Mouse (Mus musculus) frontal cortex, postnatal 36 days (tissue): Measurements from ENCODE around the gene Cdk10.
"Not testable (repeated sequence)": the region's sequence is repeated elsewhere in the genome, so short reads cannot be mapped to it uniquely, and the experiment has no call there.

Source experiments
- DNase-seq, 2 experiments: peaks; one replicate each; pipeline ENCODE4 v3.0.0; 2022; ENCODE audit warnings: low spot score in 2 of 2

Gene Cdk10

DNA sequence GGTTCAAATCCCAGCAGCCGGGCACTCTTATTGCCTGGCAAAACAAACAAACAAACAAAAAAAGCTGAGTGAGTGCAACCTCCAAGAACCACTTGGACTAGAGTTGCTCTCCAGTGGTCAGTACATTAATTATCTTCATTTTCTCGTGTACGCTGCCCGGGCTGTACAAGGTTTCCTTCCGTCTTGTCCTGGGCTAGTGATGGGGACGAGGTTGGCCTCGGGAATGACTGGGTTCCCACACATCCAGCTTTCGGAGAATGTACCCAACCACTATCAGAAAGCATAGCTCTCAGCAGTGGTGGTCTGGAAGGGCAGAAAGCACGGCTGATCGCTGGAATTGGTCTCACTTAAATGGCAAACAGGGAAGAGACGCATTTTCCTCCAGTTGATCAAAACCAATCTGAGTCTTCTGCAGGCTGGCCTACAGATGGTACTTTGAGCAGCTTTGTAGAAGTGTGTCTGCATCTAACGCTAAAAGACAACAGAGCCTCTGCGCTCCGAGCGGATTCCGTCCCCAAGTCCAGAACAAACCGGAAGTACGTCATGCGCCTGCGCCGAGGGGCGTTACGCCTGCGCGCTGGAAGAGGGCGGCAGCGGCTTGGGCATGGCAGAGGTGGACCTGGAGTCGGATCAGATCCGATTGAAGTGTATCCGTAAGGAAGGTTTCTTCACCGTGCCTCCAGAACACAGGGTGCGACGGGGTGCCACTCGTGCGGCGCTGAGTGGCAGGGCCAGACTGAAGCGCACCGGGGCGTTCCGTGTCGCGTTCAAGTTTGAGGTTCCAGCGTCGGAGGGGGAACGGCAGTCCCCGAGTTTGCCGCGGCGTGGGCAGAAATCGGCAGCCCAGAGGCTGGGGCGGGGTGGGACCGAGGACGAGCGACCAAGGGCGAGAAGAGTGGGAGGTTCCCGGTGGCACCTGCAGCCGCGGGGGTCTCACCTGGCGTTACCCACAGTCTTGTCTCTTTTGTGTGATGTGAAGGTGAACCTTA is at the start of gene Cdk10:
TSS of gene Cdk10 (plus strand) at position 565 of the 989 bp plus-strand sequence.
- peak; percentile 96 to 97 for DNase-seq

DNA sequence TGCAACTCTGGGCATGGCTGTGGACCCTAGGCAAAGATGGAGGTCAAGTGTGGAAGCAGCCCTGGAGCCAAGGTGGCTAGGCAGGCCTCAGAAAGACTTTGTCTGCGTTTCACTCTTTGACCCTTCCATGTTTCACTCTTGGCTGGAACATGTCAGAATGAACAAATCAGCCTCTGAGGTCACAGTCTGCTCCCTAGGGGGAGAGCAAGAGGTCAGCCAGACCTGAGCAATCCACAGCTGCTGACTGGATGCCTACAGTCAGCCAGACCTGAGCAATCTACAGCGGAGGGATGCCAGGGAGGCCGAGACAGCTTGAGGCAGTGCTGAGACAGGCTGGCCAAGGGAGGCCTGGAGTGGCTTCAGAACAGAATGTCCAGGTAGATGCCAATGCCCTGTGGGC is 43.3 kb upstream of the Cdk10 start:
- DNase-seq: no peak

DNA sequence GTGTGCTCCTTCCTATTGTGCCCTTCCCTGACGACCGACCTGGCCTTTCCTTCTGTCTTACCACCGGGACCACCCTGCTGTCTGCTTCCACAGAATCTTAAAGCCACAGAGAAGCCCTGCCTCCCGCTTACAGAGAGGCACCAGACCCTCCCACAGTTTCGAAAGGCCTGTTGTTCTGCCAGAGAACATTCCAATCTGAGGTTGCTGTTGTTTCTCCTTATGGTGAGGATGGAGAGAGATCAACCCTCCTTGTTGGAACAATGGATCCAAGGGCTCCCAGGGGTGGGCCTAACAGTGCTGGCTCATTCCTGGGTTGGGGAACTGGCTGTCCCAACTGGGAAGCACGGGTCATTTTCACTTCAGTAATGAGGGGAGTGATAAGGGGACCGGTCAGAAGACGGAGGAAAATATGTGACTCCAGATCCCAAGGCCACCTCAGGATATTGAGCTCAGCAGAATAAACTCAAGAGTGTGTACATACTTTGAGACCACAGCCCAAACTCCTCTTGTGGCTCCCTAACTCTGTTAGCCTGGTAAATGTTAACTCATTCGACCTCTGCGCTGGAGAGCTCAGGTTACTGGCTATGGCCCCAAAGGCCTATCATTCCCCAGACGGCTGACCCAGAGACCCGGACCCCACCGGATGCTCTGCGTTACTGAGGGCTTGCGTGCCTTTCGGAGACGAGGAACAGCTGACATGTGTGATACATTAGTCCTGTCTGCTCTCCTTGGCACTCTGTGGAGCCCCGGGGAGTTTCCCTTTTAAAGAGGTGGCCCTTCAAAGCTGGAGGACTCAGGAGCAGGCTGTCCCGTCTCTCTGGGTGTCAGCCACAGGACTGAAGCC is 38.9 kb upstream of the Cdk10 start, which contains the start of gene Dpep1:
TSS of gene Dpep1 (plus strand) at position 677 of the 844 bp plus-strand sequence.
- DNase-seq: no peak

DNA sequence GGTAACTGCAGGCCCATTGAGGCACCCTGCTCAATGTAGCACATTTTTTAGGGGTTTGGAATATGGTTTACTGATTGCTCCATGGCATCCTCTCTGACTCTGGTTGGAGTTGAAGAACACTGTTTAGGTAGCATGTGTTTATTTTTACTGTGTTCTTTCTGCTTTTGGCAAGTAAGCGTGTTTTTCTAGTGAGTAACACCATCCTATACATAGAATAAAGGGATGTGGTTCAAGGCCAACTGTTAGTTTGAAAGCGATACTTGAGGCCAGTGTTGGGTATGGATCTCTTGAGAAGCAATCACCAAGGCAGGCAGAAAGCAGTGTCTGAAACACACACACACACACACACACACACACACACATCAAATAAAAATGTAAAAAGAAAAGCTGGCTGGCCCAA is 36.6 kb upstream of the Cdk10 start:
- DNase-seq: no peak

DNA sequence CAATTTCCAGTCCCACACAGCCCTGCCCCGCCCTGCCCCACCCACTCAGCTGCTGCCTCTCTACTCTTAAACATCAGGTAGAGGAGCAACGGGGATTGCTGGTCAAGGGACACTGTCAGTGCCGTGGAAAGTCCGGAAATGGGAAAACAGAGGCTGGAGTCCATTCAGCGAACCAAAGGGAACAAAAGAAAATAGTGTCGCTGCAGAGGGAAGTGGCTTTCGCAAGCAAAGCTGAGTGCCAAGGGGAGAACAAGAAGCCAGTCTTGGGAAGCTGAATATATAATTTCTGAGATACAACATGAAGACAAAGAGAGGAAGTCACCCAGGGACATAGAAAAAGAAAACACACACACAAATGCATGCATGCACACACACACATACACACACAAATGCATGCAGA is 35.8 kb upstream of the Cdk10 start:
- no peak for DNase-seq

DNA sequence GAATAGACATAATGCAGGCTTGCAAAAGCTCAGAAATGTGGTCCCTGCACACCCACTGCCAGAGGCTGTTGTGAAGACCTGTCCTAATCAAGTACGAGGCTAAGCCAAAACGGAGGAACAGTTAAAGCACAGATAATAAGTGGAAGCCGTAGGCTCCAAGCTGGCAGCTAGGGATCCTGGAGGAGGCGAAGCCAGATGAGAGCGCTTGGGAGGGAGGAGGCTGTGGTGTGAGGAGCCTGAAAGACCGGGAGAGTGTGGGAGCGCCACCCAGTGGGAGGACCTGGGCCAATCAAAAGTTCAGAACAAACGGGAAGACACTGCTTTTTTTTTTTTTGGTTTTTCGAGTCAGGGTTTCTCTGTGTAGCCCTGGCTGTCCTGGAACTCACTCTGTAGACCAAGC is 34.0 kb upstream of the Cdk10 start:
- DNase-seq: peak; percentile 71 to 83

DNA sequence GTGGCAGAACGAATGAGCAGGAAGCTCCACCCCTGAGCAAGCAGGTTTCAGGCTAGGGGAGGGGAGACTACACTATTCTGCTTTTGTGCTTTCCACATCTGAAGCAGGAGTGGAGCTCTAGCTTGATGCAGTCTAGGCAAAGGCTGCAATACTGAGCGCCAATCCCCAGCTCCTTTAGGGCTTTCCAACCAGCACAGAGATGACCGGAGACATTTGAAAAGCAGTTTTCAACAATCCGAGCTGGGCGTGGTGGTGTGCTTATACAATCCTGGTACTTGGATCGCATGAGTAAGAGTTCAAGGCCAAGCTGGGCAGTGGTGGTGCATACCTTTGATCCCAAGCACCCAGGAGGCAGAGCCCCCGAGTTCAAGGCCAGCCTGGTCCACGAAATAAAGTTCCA is 32.7 kb upstream of the Cdk10 start:
- DNase-seq: no peak

DNA sequence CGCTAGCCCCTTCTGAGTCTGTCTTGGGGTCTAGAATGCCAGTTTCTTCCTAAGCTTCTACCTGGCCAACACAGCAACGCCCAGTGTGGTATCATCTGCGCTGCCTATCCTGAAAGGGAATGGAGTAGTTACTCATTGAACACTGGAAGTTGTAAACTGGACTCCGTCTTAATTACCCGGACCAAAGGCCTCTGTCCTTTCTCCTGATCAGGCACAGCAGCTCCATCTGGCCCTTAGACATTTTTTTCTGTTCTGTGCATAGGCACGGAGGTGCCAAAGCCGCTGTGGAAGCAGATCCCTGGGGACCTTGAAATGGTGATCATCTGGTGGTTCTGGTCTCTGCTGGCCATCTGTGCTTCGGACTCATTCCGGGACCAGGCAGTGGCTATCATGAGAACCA is 30.9 kb upstream of the Cdk10 start:
- no peak for DNase-seq

DNA sequence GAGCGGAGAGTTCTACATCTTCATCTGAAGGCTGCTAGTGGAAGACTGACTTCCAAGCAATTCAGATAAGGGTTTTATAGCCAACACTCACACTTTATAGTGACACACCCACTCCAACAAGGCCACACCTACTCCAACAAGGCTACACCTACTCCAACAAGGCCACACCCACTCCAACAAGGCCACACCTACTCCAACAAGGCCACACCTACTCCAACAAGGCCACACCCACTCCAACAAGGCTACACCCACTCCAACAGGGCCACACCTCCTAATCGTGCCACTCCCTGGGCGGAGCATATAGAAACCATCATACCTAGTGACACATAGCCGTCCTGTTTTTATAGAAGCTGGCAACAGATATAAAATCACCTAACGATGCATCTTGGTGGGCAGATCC is 27.6 kb upstream of the Cdk10 start:
- not testable (repeated sequence) for DNase-seq

DNA sequence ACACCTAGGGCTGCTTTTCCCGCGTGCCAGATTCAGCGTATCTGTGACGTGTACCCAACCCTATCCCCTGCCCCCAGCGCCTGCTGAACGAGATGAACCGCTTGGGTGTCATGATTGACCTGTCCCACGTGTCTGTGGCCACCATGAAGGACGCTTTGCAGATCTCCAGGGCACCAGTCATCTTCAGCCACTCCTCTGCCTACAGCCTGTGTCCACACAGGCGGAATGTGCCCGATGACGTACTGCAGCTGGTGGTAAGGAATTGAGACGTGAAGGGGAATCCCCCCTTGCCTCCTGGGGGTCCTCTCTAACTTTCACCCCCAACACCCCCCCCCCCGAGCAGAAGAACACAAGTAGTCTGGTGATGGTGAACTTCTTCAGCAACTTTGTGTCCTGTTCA is 24.8 kb upstream of the Cdk10 start:
- no peak for DNase-seq

DNA sequence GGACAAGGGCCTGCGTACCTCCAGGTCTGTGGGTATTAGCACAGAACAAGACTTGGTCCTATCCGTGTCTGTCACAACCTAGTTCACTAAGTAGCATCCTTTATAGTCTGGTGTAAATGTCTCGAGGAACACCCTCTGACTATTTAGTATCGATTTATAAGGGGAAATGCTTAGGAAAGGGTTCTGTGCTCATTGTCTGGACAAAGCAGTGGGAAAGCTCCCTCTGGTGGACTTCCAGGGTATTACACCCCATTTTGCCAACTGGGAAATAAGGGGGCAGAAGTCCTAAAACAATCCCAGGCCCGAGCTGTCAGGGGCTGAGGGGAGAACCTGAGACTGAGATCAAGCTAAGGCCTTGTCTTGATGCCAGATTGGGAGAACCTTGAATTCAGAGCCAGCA is 22.4 kb upstream of the Cdk10 start:
- DNase-seq: peak; percentile 69 to 73

DNA sequence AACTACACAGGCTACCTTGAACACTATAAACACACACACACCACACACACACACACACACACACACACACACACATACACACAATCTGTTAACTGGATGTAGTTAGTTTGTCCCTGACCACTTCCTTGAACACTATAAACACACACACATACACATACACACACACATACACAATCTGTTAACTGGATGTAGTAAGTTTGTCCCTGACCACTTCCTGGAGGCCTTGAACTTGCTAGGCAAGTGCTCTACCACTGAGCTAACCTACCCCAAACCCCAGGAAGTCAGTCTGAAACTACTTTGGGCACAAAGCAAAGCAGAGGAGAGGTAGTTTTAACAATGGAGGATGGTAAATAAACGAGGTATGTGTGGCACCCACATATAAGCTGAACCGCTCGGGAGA is 21.1 kb upstream of the Cdk10 start:
- DNase-seq: no peak

DNA sequence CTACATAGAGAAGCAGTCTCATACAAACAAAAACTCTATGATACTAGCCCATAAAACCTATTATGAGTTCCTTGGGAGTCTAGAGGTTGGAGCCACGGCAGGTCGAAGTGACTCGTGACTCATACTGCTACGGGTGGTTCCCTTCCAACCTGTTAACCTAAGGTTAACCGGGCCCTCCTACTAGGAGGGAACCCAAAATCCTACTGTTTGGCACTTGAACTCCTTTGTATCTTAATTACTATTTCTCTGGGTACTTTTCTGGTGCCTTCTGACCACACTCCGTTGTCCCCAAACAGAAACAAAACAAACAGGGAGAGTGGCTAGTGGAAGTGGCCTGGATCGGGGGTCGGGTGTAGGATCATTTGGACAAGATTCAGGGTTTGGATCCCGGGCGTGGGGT is 12.8 kb upstream of the Cdk10 start:
- DNase-seq: no peak

DNA sequence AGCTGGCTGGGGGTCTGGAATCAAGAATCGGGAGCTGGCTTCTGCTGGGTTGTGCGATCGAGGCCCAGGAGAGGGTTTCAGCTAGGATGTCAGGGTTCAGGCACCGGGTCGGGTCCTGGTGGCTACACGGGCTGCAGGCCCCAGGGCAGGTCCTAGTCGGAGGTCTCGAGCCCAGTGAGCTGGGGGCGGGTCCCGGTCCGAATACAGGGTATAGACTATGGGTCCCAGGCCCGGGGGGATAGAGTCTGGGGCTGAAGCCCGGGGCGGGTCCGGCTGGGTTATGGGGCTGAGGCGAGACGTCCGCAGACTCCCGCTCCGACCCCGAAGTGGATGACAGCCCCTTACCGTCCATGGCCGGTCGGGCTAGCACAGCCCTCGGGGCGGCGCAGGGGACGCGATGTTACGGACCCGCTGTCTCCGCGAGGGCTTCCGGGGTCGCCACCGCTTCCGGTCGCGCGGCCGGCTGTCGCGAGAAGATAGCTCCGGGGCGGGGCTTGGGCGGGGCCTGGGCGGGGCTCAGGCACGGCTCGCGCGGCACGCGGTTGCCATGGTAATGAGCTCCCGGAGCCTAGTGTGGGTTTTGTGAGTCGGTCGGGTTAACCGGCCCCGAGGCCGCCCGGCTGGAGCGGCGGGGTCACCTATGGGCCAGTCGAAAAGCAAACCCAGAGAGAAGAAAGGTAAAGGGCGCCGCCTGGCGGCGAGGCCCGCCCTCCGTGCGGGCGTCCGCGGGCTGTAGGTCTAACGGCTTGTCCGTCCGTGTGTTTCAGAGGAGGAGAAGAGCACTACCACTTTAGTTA is 12.1 kb upstream of the Cdk10 start, which contains the start of the genes Chmp1a and Spata33:
TSS of gene Chmp1a (minus strand) at position 443 of the 797 bp plus-strand sequence.
TSS of gene Spata33 (plus strand) at position 512 of the 797 bp plus-strand sequence.
- DNase-seq: peak; percentile 79 to 88

DNA sequence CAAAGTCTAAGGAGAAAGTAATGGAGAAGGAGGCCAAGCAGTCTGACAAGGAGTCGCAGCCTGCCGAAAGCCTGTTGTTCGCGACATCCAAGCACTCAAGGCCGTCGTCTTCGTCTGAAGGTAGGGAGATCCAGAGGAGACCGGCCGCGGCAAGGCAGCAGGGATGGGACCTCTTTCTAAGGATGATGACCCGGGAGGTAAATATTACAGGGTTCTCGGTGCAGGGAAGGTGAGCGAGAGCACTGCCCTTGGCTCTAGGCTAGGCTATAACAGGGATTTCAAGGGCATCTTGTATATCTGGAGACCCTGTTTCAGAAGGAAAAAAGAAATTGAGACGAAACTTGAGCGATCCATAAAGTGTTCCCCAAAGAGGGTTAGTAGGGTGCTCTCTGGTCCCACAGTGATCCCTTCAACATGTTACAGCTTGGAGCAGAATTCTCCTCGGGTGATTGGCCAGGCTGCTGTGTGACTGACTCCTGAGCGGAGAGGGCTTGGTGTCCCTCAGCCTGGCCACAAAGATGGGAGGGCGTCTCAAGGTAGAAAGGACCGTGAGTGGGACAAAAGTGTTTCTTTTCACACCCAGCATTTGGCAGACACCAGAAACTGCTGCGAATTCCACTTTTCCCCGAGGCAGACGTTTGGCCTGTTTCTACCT is 11.4 kb upstream of the Cdk10 start:
- no peak for DNase-seq

DNA sequence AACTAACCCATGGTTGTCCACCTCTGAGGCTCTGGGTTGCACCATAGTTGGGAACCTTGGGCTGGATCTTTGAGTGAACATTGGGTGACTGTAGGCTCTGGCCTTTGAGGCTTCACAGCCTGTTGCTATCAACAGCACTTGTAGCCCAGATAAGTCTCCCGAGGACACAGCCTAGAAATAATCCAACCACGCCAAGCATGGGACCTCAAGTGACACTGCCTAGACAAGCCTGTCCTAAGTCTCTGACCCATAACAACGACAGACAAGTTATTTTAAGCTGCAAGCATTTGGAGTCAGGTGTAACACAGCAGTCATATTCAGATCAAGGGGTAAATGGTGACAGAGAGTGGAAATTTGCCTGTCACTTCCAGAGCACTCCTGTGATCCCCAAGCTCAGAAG is 9.2 kb upstream of the Cdk10 start:
- DNase-seq: no peak

DNA sequence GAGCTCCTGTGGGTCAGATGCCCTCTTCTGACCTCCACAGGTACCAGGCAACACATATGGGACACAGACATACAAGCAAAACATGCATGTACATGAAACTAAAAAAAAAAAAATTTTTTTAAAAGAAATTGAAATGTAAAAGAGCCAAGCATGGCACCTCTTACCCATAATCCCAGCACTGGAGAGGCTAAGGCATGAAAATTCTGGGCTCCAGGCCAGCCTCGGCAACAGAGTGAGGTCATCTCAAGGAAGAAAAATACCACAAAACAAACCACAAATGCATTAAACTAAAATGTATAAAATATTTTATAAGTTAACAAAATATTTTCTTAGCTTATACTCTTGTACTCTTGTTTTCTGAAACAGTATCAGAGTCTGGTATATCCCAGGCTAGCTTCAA is 3.7 kb upstream of the Cdk10 start:
- DNase-seq: no peak

DNA sequence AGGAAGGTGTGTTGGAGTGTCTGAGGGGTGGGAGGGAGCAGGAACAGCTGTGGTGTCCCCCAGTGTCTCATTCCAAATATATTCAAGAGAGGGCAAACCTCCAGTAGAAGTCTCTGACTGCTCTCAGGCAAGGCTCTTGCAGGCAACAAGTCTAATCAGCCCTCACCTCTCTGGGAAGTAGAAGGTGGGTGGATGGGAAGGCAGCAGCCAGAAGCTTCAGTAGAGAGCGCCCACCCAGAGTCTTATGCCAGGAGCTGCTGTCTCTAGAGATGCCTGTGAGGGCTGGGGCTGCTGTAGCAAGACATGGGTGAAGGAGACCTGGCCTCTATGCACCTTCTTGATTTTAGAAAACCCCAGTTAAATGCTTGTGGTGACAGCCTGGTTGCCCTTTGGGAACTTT is 3.8 kb downstream of the Cdk10 start:
- peak in 1 of 2 experiments; percentile 46 for DNase-seq

DNA sequence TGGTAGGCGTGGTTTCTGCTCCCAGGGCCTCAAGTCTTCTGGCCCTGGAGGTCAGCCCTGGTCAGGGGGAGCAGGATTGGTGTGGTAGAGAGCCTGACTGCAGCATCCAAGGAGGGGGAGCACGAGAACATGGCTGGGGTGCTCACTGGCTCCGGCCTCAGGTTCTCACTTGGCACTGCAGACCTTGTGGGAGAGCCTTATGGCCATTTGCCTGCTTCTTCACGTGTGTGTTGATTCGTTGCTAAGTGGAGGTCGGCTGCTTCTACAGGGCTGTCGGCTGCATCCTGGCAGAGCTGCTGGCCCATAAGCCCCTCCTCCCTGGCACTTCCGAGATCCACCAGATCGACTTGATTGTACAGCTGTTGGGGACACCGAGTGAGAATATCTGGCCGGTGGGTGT is 5.7 kb downstream of the Cdk10 start:
- peak in 1 of 2 experiments; percentile 19 for DNase-seq

DNA sequence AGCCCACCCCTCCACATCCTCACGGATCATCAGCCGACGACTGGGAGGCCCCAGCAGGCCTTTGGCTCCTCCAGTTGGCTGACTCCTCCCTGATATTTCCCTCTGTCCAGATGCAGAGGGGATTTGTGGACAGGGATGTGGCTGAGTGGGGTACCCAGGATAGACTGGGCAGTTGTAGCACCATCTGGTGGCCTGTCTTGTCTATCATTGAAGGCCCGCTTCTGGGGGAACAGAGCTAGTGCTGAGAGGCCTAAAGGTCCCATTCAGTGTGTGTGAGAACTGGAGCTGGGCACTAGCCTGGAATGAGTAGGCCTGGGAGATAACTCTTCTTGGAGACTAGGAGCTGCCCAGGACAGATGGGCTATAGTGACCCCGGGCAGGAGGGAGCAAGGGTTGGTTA is 7.1 kb downstream of the Cdk10 start:
- DNase-seq: peak in 1 of 2 experiments; percentile 38

DNA sequence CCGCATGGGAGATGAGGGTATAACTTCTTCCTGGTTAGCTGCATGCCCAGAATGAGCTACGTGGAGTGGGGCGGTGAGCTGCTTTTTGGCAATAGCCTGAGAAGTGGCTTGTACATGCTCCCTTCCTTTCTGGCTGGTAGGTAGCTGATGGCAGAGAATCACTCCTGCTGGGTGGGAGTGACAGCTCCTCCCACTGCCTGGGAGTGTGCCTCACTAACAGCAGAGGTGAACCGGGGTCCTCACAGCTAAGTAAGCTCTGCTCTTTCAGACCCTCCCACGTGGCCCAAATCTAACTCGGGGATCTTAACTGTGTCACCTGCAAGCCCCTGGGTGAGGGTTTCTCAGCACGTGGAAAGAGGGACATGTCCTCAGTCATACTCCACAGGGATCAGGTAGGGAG is 7.9 kb downstream of the Cdk10 start:
- DNase-seq: peak; percentile 36 to 45
